Mouse (Mus musculus) thymus, adult 2 months (tissue): ENCODE data around the gene Dhrs4.

Experiments
- CTCF ChIP-seq: fragments of 200-500 bp; IDR thresholded peaks from 2 replicates; pipeline ENCODE4 v1.5.1; 2012; ENCODE audit warnings: mild to moderate bottlenecking, control low read depth, low read length, moderate library complexity, borderline replicate concordance; ENCODE audit not compliant: control insufficient read depth, poor library complexity, insufficient read depth; ENCODE audit errors: extremely low read depth
- POLR2A ChIP-seq: fragments of 200-500 bp; IDR thresholded peaks from 2 replicates; pipeline ENCODE4 v1.6.1; 2012; ENCODE audit warnings: mild to moderate bottlenecking, low read length, control low read depth, moderate library complexity; ENCODE audit not compliant: control insufficient read depth, poor library complexity, insufficient read depth; ENCODE audit errors: extremely low read depth

DNA sequence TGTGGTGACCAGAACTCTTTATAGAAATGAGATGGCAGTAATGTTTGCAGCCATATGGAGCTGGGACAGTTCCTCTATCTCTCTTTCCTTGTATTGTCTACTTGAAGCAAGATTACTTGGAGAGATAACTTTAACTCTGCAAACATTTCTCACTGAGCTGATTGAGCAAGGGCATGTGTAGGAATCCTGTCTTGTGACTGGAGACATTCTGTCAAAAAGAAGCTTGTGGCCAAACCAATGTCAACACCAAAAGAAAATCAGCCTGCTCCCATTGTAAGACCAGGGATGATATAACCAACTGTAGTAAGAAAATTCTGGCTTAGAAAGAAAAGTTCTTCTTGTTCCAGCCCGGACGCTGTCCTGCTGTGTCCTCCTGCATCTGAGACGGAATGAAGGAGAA, 43.7 kb upstream of the Dhrs4 start:
- TF ChIP-seq CTCF (no peak), POLR2A (no peak)
